In genomic region chr15:101410775-101411174, GRCm38 (mm10) we compare ENCODE assay signal across 10 mouse cellular contexts. TPM values are rescaled to one million over a fixed set of nuclear protein-coding genes. Genes with fewer than 3 reads are reported as not detected.
DNase-seq lines count a peak whose midpoint lies in the region; ATAC-seq lines count a peak whose summit lies in the region.
"Had no signal": no experiment of that assay in that cellular context is flagged by ENCODE, and none has a peak within 500 bp of the region (broad histone marks: within the 10 kb centered on the region; RNA-seq: fewer than 3 reads in every experiment).

TSS of gene Krt7 (plus strand) at chr15:101411043.

- H3K4me2 ChIP-seq in liver, embryonic 11.5 days: no peak within 1 kb of the TSS
- peak within 1 kb of the TSS; percentile 42 for H3K4me2 ChIP-seq in stomach, embryonic 14.5 days (replicated peaks; ENCODE audit: low read depth, low read length)

- no peak within 1 kb of the TSS for H3K4me3 ChIP-seq in liver, embryonic 11.5 days (ENCODE audit: low read depth, low read length)
- H3K4me3 ChIP-seq in limb, embryonic 10.5 days: 0 out of 2 replicates have a peak within 1 kb of the TSS, but pooled peaks have one; percentile 7
- H3K4me3 ChIP-seq in stomach, embryonic 14.5 days (ENCODE audit: low read depth, low read length): peak within 1 kb of the TSS; percentile 17; the same call in 1 of the 2 replicates

- ATAC-seq in liver, embryonic 11.5 days (replicated peaks; ENCODE audit: low FRiP score): no peak
- peak; percentile 87 for ATAC-seq in granulocyte monocyte progenitor cell, adult 5-6 weeks (replicated peaks; ENCODE audit: poor library complexity, severe bottlenecking)
- peak; percentile 33; the same call in 1 of the 2 replicates for ATAC-seq in stomach, embryonic 14.5 days (ENCODE audit: insufficient number of reproducible peaks, insufficient read depth, low FRiP score, low read depth)
- no peak for ATAC-seq in inflammation-experienced regulatory T-cells, adult 6 months

- no peak for DNase-seq in liver, embryonic 11.5 days (ENCODE audit: low spot score)
- no peak for DNase-seq in liver
- DNase-seq in limb, embryonic 10.5 days (ENCODE audit: low spot score): no peak
- DNase-seq in frontal cortex, postnatal 36 days (ENCODE audit: low spot score in 2 of 2): no peak
- no peak for DNase-seq in natural killer cell, adult 2 months (ENCODE audit: low spot score in 2 of 2)
- DNase-seq: thymus, postnatal 25 days had no signal

- H3K9me3 ChIP-seq in liver, embryonic 11.5 days (ENCODE audit: control insufficient read depth, low read length): no peaks in the 10 kb centered on the region
- no peaks in the 10 kb centered on the region for H3K9me3 ChIP-seq in limb, embryonic 10.5 days (replicated peaks)
- H3K9me3 ChIP-seq in stomach, embryonic 14.5 days (ENCODE audit: control insufficient read depth, low read depth, low read length): no peaks in the 10 kb centered on the region

- H3K36me3 ChIP-seq in liver, embryonic 11.5 days (ENCODE audit: control insufficient read depth, insufficient read depth, low read length): no peaks in the 10 kb centered on the region
- H3K36me3 ChIP-seq in limb, embryonic 10.5 days: no peaks in the 10 kb centered on the region
- H3K36me3 ChIP-seq in stomach, embryonic 14.5 days (ENCODE audit: control insufficient read depth, insufficient read depth, low read length): no peaks in the 10 kb centered on the region

- peaks cover 27% of the 10 kb centered on the region for H3K27me3 ChIP-seq in liver, embryonic 11.5 days (replicated peaks; ENCODE audit: control insufficient read depth, insufficient read depth, low read length)
- H3K27me3 ChIP-seq in limb, embryonic 10.5 days (ENCODE audit: low read depth, poor library complexity, severe bottlenecking): peaks cover 51% of the 10 kb centered on the region
- H3K27me3 ChIP-seq in stomach, embryonic 14.5 days (ENCODE audit: control insufficient read depth, insufficient read depth, low read length): 0 out of 2 replicates have a peak, but pooled peaks cover 2% of the 10 kb centered on the region

- H3K9ac ChIP-seq in liver, embryonic 11.5 days (ENCODE audit: low read depth, low read length): no peak within 1 kb of the TSS
- no peak within 1 kb of the TSS; the same call in 1 of the 2 replicates for H3K9ac ChIP-seq in stomach, embryonic 14.5 days (replicated peaks; ENCODE audit: low read depth, low read length)

- H3K4me1 ChIP-seq in liver, embryonic 11.5 days (replicated peaks; ENCODE audit: control insufficient read depth, insufficient read depth, low read length): peaks cover 2% of the 10 kb centered on the region; the same call in 1 of the 2 replicates
- H3K4me1 ChIP-seq in limb, embryonic 10.5 days: peaks cover 45% of the 10 kb centered on the region
- H3K4me1 ChIP-seq in stomach, embryonic 14.5 days (ENCODE audit: control insufficient read depth, insufficient read depth, low read length): 0 out of 2 replicates have a peak, but pooled peaks cover 6% of the 10 kb centered on the region

- 30% methylated on average over 2 of the region's 2 CpGs for WGBS in liver, embryonic 11.5 days
- 43% methylated on average over 2 of the region's 2 CpGs for WGBS in limb, embryonic 10.5 days
- 25% methylated on average over 2 of the region's 2 CpGs for WGBS in stomach, embryonic 14.5 days

- no peak within 1 kb of the TSS for H3K27ac ChIP-seq in liver, embryonic 11.5 days (ENCODE audit: low read depth, low read length)
- H3K27ac ChIP-seq in limb, embryonic 10.5 days: no peak within 1 kb of the TSS
- peak within 1 kb of the TSS; percentile 55; the same call in 1 of the 2 replicates for H3K27ac ChIP-seq in stomach, embryonic 14.5 days (ENCODE audit: low read length)

RNA-seq across cellular contexts. Expression of gene Krt7, which starts in this region (rescaled TPM):
- 13.3 and 13.9 TPM in 2 replicates for polyA plus RNA-seq in liver, embryonic 11.5 days (2014; fragmentation: Nextera tagmentation; extraction: Ambion mirVana)
- 0.21 and 0.67 TPM in 2 replicates for total RNA-seq in granulocyte monocyte progenitor cell, adult 5-6 weeks (2014; fragmentation: Nextera tagmentation)
- total RNA-seq in granulocyte monocyte progenitor cell, adult 5-6 weeks (2017): 0.39 TPM in 1 of 2 replicates, not detected in the other
- polyA plus RNA-seq in limb, embryonic 10.5 days (2016; fragmentation: Nextera tagmentation; extraction: Ambion mirVana): 14.2 and 16.9 TPM in 2 replicates
- polyA plus RNA-seq in stomach, embryonic 14.5 days (2014; fragmentation: Nextera tagmentation; extraction: Ambion mirVana): 131 and 148 TPM in 2 replicates
- under 1 TPM in 1 of 3 experiments, not detected in 2; 0.09 TPM for polyA plus RNA-seq in inflammation-experienced regulatory T-cells, adult 6 months (2017; shearing (Covaris generic))
- total RNA-seq: layer of hippocampus, postnatal 25 days had no signal

Comparison
In these comparisons a context has a peak if more than half of its experiments do, and no peak if none do; other contexts are left out.
1. RNA of gene Krt7 (polyA plus RNA-seq): 131 to 148 TPM in stomach, embryonic 14.5 days, 14.2 to 16.9 TPM in limb, embryonic 10.5 days and 13.3 to 13.9 TPM in liver, embryonic 11.5 days; 0.09 TPM in inflammation-experienced regulatory T-cells, adult 6 months; every median in the first group is over 10 times any median in the second.
2. Peak in ATAC-seq in granulocyte monocyte progenitor cell, adult 5-6 weeks; RNA of the gene not detected or under 1 TPM.